Comparison of ENCODE assay signal across 21 mouse cellular contexts in the genomic region with DNA sequence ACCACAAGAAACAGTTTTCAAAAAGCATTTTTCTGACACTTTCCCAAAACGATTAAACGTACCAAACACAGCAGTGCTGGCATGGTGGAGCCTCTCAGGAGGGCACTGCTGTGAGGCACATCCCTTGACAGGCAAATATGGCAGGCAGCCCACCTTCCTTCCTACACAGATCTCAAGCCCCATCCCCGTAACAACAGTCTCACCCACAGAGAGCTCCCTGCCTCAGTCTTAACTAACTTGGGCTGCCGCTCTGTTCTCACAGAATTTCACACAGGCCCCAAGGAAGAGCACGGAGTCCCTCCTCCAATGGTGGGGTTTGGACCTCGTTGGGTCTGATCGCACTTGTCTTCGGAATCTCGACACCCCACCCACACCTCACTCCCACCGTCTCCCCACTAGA. TPM values are rescaled to one million over a fixed set of nuclear protein-coding genes. Genes with fewer than 3 reads are reported as not detected.
DNase-seq lines count a peak whose midpoint lies in the region; ATAC-seq lines count a peak whose summit lies in the region.
"Had no signal": no experiment of that assay in that cellular context is flagged by ENCODE, and none has a peak within 500 bp of the region (broad histone marks: within the 10 kb centered on the region; RNA-seq: fewer than 3 reads in every experiment).

No protein-coding gene starts in this region.

- H3K36me3 ChIP-seq in embryonic facial prominence, embryonic 15.5 days = peaks cover 87% of the 10 kb centered on the region

- 88% methylated on average over 10 of the region's 10 CpGs for WGBS in embryonic facial prominence, embryonic 15.5 days

- no peak for DNase-seq in frontal cortex, postnatal 25 days (ENCODE audit: low spot score in 2 of 2)
- DNase-seq in right cerebral cortex, adult 18-20 months = peak; percentile 54
- no peak for DNase-seq in right cerebral cortex, postnatal 4 days
- DNase-seq in cerebellum, postnatal 4 days (ENCODE audit: low spot score in 2 of 2) = no peak
- DNase-seq in lung, postnatal 14 days = no peak
- DNase-seq: cerebellum, adult 18-20 months; cerebellum, adult 9-11 months; cerebellum, postnatal 36 days; embryo, embryonic 11 days; gastrocnemius, postnatal 10 days; heart, adult 18-20 months; heart, postnatal 14 days had no signal

- peak overlapping the region; percentile 51; the same call in 1 of the 2 replicates for H3K27ac ChIP-seq in embryonic facial prominence, embryonic 15.5 days (replicated peaks)
- H3K27ac ChIP-seq: embryonic facial prominence, embryonic 12.5 days; forebrain, embryonic 10.5 days; heart, embryonic 10.5 days; heart, embryonic 15.5 days; hindbrain, embryonic 13.5 days had no signal

- H3K27me3 ChIP-seq in embryonic facial prominence, embryonic 15.5 days = no peaks in the 10 kb centered on the region
- H3K27me3 ChIP-seq: embryonic facial prominence, embryonic 12.5 days; heart, embryonic 15.5 days; hindbrain, embryonic 13.5 days had no signal

- ATAC-seq in frontal cortex, adult (ENCODE audit: low TSS enrichment) = peak; percentile 56
- no peak for ATAC-seq in embryonic facial prominence, embryonic 15.5 days (ENCODE audit: insufficient number of reproducible peaks, low FRiP score, low TSS enrichment, low read depth)
- ATAC-seq: forebrain, embryonic 14.5 days had no signal

- H3K4me1 ChIP-seq in embryonic facial prominence, embryonic 15.5 days = peaks cover 17% of the 10 kb centered on the region
- H3K4me1 ChIP-seq: embryonic facial prominence, embryonic 12.5 days had no signal

- H3K9me3 ChIP-seq in embryonic facial prominence, embryonic 15.5 days (replicated peaks) = no peaks in the 10 kb centered on the region
- H3K9me3 ChIP-seq: embryonic facial prominence, embryonic 12.5 days; forebrain, embryonic 10.5 days; heart, embryonic 10.5 days; heart, embryonic 15.5 days; hindbrain, embryonic 13.5 days had no signal

- H3K4me3 ChIP-seq in embryonic facial prominence, embryonic 15.5 days (replicated peaks) = no peak overlapping the region
- H3K4me3 ChIP-seq: embryonic facial prominence, embryonic 12.5 days; erythroblast, embryonic 14.5 days; forebrain, embryonic 10.5 days; heart, embryonic 10.5 days; heart, embryonic 15.5 days; hindbrain, embryonic 13.5 days had no signal

- H3K4me2 ChIP-seq in embryonic facial prominence, embryonic 15.5 days (replicated peaks) = no peak overlapping the region
- H3K4me2 ChIP-seq: embryonic facial prominence, embryonic 12.5 days; heart, embryonic 15.5 days; hindbrain, embryonic 13.5 days had no signal

- no peak overlapping the region for H3K9ac ChIP-seq in embryonic facial prominence, embryonic 15.5 days
- H3K9ac ChIP-seq: embryonic facial prominence, embryonic 12.5 days; heart, embryonic 15.5 days; hindbrain, embryonic 13.5 days had no signal

RNA-seq across cellular contexts. Expression of gene Zmynd8, which starts 56.6 kb away (rescaled TPM):
- 50.4 and 50.9 TPM in 2 replicates for polyA plus RNA-seq in embryonic facial prominence, embryonic 15.5 days (2015; fragmentation: Nextera tagmentation; extraction: Ambion mirVana)
